9 mouse cellular contexts compared by ENCODE assay signal in genomic region chr7:144943254-144943653, GRCm38 (mm10). TPM values are rescaled to one million over a fixed set of nuclear protein-coding genes. Genes with fewer than 3 reads are reported as not detected.
DNase-seq lines count a peak whose midpoint lies in the region; ATAC-seq and TF ChIP-seq lines count a peak whose summit lies in the region.
"Had no signal": no experiment of that assay in that cellular context is flagged by ENCODE, and none has a peak within 500 bp of the region (broad histone marks: within the 10 kb centered on the region; RNA-seq: fewer than 3 reads in every experiment).

No protein-coding gene starts in this region.

- intact Hi-C loops in heart, postnatal 10 days (cut with DNase I) = no loop called here

- TF ChIP-seq CTCF in E14TG2a.4 (conservative IDR thresholded peaks at IDR 0.05; ENCODE audit: low read length) = no peak
- TF ChIP-seq CTCF in lung, postnatal 0 days (IDR thresholded peaks at IDR 0.05) = peak; percentile 65

- H3K27me3 ChIP-seq in E14TG2a.4 (ENCODE audit: insufficient read depth, low read length) = peaks cover 12% of the 10 kb centered on the region
- peaks cover 32% of the 10 kb centered on the region for H3K27me3 ChIP-seq in forebrain, embryonic 12.5 days
- H3K27me3 ChIP-seq in lung, postnatal 0 days (replicated peaks; ENCODE audit: insufficient read depth, low read length) = no peaks in the 10 kb centered on the region

- H3K9ac ChIP-seq in forebrain, embryonic 12.5 days = peak overlapping the region; percentile 44
- H3K9ac ChIP-seq in lung, postnatal 0 days (replicated peaks; ENCODE audit: low read depth) = no peak overlapping the region

- H3K27ac ChIP-seq in forebrain, embryonic 12.5 days = peak overlapping the region; percentile 96; the same call in 1 of the 2 replicates
- no peak overlapping the region for H3K27ac ChIP-seq in lung, postnatal 0 days (ENCODE audit: low read length)

- H3K9me3 ChIP-seq in E14TG2a.4 (ENCODE audit: low read length) = no peaks in the 10 kb centered on the region
- H3K9me3 ChIP-seq in forebrain, embryonic 12.5 days = no peaks in the 10 kb centered on the region
- H3K9me3 ChIP-seq in lung, postnatal 0 days (ENCODE audit: low read length) = no peaks in the 10 kb centered on the region

- H3K4me1 ChIP-seq in E14TG2a.4 (replicated peaks; ENCODE audit: low read depth, low read length) = peaks cover 46% of the 10 kb centered on the region
- H3K4me1 ChIP-seq in forebrain, embryonic 12.5 days = peaks cover 50% of the 10 kb centered on the region
- H3K4me1 ChIP-seq in lung, postnatal 0 days (ENCODE audit: insufficient read depth, low read depth, low read length) = peaks cover 23% of the 10 kb centered on the region

- 0% methylated on average over 45 of the region's 45 CpGs for WGBS in forebrain, embryonic 12.5 days
- under 1% methylated on average over 45 of the region's 45 CpGs for WGBS in lung, postnatal 0 days

- no peak for TF ChIP-seq EP300 in lung, postnatal 0 days (IDR thresholded peaks at IDR 0.05)

- peak overlapping the region; percentile 84 for H3K4me3 ChIP-seq in E14TG2a.4 (replicated peaks; ENCODE audit: low read length)
- peak overlapping the region; percentile 69 for H3K4me3 ChIP-seq in forebrain, embryonic 12.5 days (replicated peaks)
- H3K4me3 ChIP-seq in lung, postnatal 0 days (ENCODE audit: low read depth, low read length) = peak overlapping the region; percentile 46

- peak; percentile 85 for DNase-seq in adrenal gland, postnatal 10 days
- DNase-seq in heart, postnatal 10 days = peak; percentile 84 to 88
- DNase-seq in kidney, postnatal 25 days = peak; percentile 87 to 92
- DNase-seq in lung, postnatal 0 days (ENCODE audit: low spot score) = peak; percentile 84
- DNase-seq in retina, embryonic 14.5 days (ENCODE audit: low spot score) = peak; percentile 89

- H3K4me2 ChIP-seq in forebrain, embryonic 12.5 days = peak overlapping the region; percentile 96
- peak overlapping the region; percentile 97 for H3K4me2 ChIP-seq in lung, postnatal 0 days (replicated peaks; ENCODE audit: low read depth, low read length)

- peak; percentile 43 for ATAC-seq in forebrain, embryonic 12.5 days (ENCODE audit: low FRiP score)
- peak; percentile 64 for ATAC-seq in lung, postnatal 0 days
- ATAC-seq in inflammation-experienced regulatory T-cells, adult 6 months = no peak

- H3K36me3 ChIP-seq in E14TG2a.4 (ENCODE audit: insufficient read depth, low read length) = peaks cover 3% of the 10 kb centered on the region; the same call in 1 of the 2 replicates
- H3K36me3 ChIP-seq in forebrain, embryonic 12.5 days (replicated peaks) = no peaks in the 10 kb centered on the region
- no peaks in the 10 kb centered on the region for H3K36me3 ChIP-seq in lung, postnatal 0 days (ENCODE audit: insufficient read depth, low read length)

RNA-seq across cellular contexts. Expression of gene Ccnd1, which starts 3.5 kb away (rescaled TPM):
- total RNA-seq in adrenal gland, postnatal 10 days (2021) = 10 to 100 TPM; 72.7 to 80.8 TPM
- 214 and 257 TPM in 2 replicates for polyA plus RNA-seq in forebrain, embryonic 12.5 days (2016; fragmentation: Nextera tagmentation; extraction: Ambion mirVana)
- 100 to 1,000 TPM in 1 of 2 experiments, 10 to 100 TPM in 1; 89.8 to 102 TPM for total RNA-seq in heart, postnatal 10 days (2021)
- polyA plus RNA-seq in lung, postnatal 0 days (2015; fragmentation: Nextera tagmentation; extraction: Ambion mirVana) = 68.4 and 75.5 TPM in 2 replicates
- polyA plus RNA-seq in inflammation-experienced regulatory T-cells, adult 6 months (2017; shearing (Covaris generic)) = 1 to 10 TPM; 1.2 to 1.8 (median 1.5) TPM

RNA-seq across cellular contexts. Expression of gene LTO1, which starts 28.4 kb away (rescaled TPM):
- total RNA-seq in adrenal gland, postnatal 10 days (2021) = 10 to 100 TPM; 25.6 to 26.2 TPM
- 32.6 and 34.0 TPM in 2 replicates for polyA plus RNA-seq in forebrain, embryonic 12.5 days (2016; fragmentation: Nextera tagmentation; extraction: Ambion mirVana)
- total RNA-seq in heart, postnatal 10 days (2021) = 10 to 100 TPM; 13.6 to 16.2 TPM
- polyA plus RNA-seq in lung, postnatal 0 days (2015; fragmentation: Nextera tagmentation; extraction: Ambion mirVana) = 20.3 and 23.3 TPM in 2 replicates
- 10 to 100 TPM; 27.4 to 42.5 (median 30.4) TPM for polyA plus RNA-seq in inflammation-experienced regulatory T-cells, adult 6 months (2017; shearing (Covaris generic))

RNA-seq across cellular contexts. Expression of gene Fgf15, which starts 46.9 kb away (rescaled TPM):
- not detected for total RNA-seq in adrenal gland, postnatal 10 days (2021)
- 69.9 and 94.0 TPM in 2 replicates for polyA plus RNA-seq in forebrain, embryonic 12.5 days (2016; fragmentation: Nextera tagmentation; extraction: Ambion mirVana)
- not detected for total RNA-seq in heart, postnatal 10 days (2021)
- polyA plus RNA-seq in lung, postnatal 0 days (2015; fragmentation: Nextera tagmentation; extraction: Ambion mirVana) = not detected in 2 replicates
- polyA plus RNA-seq in inflammation-experienced regulatory T-cells, adult 6 months (2017; shearing (Covaris generic)) = not detected
- total RNA-seq: gastrocnemius, postnatal 4 days had no signal

Comparison
In these comparisons a context has a peak if more than half of its experiments do, and no peak if none do; other contexts are left out.
1. RNA of gene Ccnd1, which starts 3.5 kb away (polyA plus RNA-seq): 214 to 257 TPM in forebrain, embryonic 12.5 days and 68.4 to 75.5 TPM in lung, postnatal 0 days; 1.2 to 1.8 TPM in inflammation-experienced regulatory T-cells, adult 6 months; every median in the first group is over 10 times any median in the second.
2. RNA of gene Fgf15, which starts 46.9 kb away (polyA plus RNA-seq): 69.9 to 94.0 TPM in forebrain, embryonic 12.5 days; not detected in inflammation-experienced regulatory T-cells, adult 6 months and not detected in lung, postnatal 0 days; every median in the first group is over 10 times any median in the second.
3. Peak in every context shown above with its lines, with median percentiles within 50 percentile points of each other: H3K4me3 ChIP-seq and DNase-seq.